Mouse (Mus musculus): Measurements from ENCODE around the gene Ecm1.
A peak's percentile ranks its signal among the peaks of the same experiment; 100 is the strongest.

Gene Ecm1

DNA sequence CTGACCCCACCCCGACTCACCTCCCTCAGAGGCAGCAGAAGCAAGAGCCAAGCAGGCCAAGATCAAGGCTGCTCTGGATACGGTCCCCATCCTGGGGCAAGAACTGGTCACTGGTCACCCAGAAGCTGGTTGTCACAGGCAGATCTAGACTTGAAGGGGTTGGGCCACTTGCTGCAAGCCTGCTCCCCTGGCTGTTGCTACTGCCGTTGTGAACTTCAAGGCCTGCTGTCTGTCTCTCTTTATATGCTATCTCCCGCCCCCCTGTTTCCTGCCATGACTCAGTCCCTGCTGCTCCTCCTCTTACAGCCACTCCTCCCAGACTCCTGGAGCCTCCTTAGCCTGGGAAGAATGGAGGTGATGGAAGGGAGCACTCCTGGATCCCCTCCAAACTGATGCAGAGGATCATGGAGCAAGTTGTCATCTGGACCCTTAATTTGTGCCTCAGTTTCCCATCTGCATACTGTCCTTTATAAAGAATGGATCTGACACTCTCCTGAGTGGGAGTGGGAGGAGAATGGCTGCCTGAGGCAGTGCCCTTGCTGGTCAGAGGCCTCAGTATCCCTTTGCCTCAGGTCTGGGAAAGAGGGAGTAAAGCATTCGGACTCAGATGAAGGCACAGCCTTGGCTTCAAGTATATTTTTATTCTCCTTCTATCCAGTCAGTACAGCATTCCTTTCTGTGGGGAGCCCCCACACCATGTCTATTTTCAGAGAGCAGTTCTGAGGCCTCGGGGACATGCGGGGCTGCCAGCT is at the start of gene Ecm1:
Gene Ecm1 (minus strand): TSS at position 217 of the 752 bp plus-strand sequence.
- peak in 1 of 2 experiments; percentile 47 for DNase-seq (ENCODE audit: low spot score in 2 of 2)

DNA sequence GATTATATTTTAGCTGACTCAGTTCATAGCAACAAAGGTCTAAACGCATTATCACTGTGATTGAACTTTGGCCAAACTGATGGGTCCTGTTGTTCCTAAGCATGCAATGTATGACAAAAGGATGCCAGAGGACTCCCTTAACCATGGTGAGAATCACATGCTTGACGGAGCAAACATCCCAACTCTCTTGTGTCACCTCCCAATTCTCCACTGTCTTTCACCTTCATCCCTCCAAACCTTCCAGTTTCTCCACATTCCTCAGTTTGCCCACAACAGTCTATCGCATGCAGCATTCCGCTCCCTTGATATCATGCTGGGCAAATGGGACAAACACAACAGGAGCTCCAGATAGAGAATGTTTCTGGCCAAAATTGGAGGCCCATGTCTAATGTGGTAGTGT is 46.1 kb upstream of the Ecm1 start:
- DNase-seq (ENCODE audit: low spot score in 2 of 2): no peak

DNA sequence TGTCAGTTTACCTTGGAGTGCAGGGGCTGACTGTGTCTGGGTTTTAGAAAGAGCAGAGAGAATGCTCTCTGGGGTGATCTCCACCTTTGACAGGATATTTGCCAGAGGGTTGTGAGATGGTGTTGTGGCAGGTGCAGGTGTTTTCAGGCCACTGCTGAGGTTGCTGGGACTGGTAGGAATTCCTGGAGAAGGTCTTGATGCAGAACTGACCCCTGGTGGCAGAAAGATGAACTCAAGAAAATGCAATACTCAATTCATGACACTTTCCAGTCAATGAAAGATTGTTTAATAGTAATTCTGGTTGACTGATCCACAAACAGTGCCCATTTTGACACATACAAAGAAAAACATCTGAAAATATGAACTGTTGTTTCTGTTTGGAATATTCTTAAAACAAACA is 32.6 kb upstream of the Ecm1 start:
- DNase-seq (ENCODE audit: low spot score in 2 of 2): peak in 1 of 2 experiments; percentile 54

- DNase-seq (ENCODE audit: low spot score in 2 of 2): peak in 1 of 2 experiments; percentile 36
These were observed 26.2 kb upstream of the Ecm1 start for GRCm38 (mm10) chr3:95765534-95765933.

GRCm38 (mm10) chr3:95763811-95764210 is 24.4 kb upstream of the Ecm1 start:
- DNase-seq (ENCODE audit: low spot score in 2 of 2): no peak

DNA sequence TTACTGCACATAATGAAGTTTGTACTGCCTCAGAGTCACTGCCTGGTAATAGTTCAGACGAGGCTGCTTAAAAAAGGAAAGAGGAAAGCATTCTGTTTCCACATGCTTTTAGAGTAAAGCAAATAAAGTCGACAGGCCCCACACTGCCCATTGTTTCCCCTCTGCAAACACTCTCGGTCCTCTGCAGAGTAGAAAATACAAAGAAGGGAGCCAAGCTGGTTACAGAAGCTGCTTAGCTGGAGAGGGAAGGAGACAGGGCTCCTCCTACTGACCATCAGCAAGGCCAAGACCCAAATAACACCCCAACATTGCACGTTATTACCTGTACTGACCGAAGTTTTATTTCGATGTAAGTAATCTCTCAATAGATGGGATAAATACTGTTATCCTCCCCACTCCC is 23.6 kb upstream of the Ecm1 start:
- DNase-seq (ENCODE audit: low spot score in 2 of 2): no peak

DNA sequence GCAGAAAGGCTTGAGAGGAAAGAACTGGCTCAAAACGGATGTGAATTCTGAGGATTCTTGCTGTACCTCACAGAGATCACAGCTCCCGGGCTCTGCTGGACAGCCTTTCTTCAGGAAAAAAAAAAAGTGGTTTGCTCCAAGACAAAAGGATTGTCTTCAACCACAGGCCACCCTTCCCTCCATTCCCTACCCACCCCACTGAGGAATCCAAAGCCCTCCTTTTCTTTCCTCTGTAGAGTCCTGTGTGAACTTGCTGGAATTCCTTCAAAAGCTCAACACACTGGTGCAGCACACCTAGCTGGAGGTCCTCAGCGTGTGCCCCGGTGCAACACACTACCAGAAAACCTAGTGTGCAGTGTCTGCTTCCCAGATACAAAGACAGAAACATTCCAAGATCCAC is 22.4 kb upstream of the Ecm1 start:
- DNase-seq (ENCODE audit: low spot score in 2 of 2): no peak

GRCm38 (mm10) chr3:95760656-95761055 is 21.3 kb upstream of the Ecm1 start:
- no peak for DNase-seq (ENCODE audit: low spot score in 2 of 2)

DNA sequence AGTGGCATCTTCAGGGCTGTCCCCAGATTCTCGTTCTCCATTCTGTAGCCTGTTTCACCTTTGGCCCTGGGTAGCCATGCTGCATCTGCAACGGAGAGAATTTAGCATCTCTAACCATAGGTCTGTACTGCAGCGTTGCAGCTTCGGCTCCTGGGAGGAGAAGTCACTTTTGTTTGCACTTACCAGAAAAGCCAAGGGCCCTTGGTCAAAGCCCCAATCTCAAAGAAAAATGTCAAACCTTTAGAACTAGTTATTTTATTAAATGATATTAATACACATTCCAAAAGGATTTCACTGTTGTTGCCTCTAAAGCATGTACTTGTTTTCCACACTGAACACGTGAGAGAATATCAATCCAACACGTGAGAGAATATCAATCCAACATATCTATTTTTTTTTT is 20.7 kb upstream of the Ecm1 start, which contains the start of gene Tars2:
Gene Tars2 (minus strand): TSS at position 101 of the 400 bp plus-strand sequence.
- no peak for DNase-seq (ENCODE audit: low spot score in 2 of 2)

DNA sequence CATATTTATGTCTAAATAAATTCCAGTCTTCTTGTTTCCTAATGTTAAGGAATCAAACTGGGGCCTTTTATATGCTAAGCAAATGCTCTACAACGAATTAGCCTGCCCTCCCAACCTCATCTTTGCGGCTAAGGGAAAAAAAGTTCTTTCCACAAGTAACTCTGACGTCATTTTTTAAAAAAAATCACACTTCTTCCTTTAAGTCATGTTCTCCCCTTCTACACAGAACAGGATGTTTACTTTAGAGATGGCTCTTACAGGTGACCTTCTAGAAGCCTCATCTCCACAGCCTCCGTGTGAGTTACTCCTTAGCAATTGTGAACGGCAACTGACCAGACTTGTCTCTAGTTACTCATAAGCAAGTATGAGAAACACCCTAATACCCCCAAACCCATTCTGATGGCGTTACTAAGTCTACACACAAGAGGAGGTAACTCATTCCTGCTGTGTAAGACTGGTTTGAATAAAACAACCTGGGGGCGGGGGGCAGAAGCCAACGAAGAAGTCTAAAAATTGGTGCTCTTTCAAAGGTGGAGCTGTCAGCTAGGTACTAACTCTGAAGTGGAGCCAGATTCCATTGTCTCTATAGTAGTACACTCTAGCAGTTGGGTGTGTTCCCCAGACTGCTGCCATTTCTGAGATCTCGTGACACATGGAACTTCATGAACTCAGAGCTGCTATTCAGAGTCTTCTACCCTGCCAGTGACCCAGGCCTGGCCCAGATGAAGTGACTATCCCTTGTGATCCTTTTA is 19.3 kb upstream of the Ecm1 start:
- no peak for DNase-seq (ENCODE audit: low spot score in 2 of 2)

GRCm38 (mm10) chr3:95756808-95757207 is 17.4 kb upstream of the Ecm1 start:
- no peak for DNase-seq (ENCODE audit: low spot score in 2 of 2)

DNA sequence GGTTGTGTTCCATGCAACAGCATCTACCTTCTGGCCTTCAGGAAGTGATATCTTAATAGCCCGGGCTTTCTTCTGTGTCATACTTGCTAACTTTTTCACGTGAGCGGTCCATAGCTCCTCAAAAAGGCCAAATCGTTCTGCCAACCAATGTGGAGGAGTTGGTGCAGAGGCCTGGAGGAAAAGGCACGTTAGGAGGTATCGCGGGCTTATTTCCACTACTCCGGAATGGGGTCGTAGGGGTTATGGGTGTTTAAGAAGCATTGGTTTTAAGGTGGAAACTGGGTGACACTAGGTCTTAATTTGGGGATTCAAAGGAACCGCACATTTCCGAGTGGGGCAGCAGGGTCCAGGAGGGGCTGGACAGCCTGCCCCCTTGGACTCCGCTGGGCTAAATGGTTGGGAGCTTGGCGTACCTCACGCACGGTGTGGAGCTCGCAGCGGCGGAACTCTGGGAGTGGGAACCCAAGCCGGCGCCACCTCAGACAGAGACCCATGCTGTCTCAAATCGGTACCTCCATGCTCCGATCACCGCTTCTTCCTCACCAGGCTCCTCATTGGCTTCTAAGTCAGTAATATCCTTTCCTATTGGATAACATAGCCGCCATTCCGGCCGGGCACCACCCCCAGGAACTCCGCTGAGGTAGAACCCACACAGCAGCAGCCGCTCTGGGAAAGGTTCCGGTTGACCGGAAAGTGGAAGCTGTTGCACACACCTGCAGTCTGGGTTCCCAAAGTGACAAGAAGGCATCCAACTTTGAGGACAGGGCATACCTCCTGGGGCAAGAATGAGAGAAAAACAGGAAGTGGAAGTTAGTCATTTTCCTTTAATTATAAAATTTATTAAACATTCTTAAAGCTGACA is 15.2 kb upstream of the Ecm1 start:
- peak; percentile 85 to 91 for DNase-seq (ENCODE audit: low spot score in 2 of 2)

DNA sequence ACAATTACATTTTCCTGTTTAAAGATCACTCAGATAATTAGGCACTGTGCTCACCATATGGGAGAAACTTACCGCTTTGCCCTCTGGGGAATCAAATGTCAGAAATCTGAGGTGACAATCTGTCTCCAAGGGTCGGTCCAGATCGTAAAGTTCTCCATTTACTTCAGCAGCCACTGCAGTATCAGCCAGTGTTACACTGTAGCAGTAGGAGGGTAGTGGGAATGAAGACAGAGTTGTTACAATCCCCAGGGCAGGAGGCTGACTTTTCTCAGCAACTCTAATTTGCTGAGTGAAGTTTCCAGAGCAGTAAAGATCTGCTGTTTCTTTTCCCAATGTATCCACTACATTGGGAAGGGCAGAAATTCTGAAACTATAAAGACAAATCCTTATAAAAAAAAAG is 13.6 kb upstream of the Ecm1 start:
- DNase-seq (ENCODE audit: low spot score in 2 of 2): no peak

- no peak for DNase-seq (ENCODE audit: low spot score in 2 of 2)
These were observed 1.0 kb upstream of the Ecm1 start for GRCm38 (mm10) chr3:95740406-95740805.

DNA sequence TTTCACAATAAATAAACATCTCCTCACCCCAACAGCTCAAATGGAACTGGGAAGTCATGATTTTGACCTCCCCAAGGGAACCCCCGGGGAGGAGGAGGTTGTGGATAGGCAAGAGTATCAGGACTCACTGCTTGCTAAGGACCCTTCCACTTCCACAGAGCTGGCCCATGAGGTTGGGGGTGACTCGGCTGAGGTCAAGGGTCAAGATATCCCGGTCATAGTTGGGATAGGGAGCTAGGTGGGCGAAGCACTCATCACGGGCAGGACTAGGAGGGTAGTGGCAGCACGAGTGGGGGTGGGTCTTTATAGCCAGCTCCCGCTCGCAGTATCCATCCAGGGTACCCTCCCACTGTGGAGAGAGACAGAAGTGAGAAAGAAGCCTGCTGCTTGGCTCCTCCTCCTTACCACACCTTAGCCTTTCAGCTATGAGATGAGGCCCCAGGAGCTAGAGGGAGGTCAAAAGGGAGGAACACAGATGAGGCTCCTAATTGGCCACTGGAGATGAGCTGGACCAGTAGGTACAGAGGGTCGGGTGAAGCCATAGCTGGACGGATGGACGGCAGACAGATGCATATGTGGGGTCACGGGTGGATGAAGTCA is 4.2 kb downstream of the Ecm1 start:
- no peak for DNase-seq (ENCODE audit: low spot score in 2 of 2)

- DNase-seq (ENCODE audit: low spot score in 2 of 2): no peak
These were observed 5.2 kb downstream of the Ecm1 start for GRCm38 (mm10) chr3:95734092-95734702.

- DNase-seq (ENCODE audit: low spot score in 2 of 2): no peak
These were observed 6.4 kb downstream of the Ecm1 start for GRCm38 (mm10) chr3:95732744-95733521.

GRCm38 (mm10) chr3:95732297-95732696 is 7.1 kb downstream of the Ecm1 start:
- DNase-seq (ENCODE audit: low spot score in 2 of 2): no peak

GRCm38 (mm10) chr3:95731802-95732201 is 7.6 kb downstream of the Ecm1 start:
- no peak for DNase-seq (ENCODE audit: low spot score in 2 of 2)

DNA sequence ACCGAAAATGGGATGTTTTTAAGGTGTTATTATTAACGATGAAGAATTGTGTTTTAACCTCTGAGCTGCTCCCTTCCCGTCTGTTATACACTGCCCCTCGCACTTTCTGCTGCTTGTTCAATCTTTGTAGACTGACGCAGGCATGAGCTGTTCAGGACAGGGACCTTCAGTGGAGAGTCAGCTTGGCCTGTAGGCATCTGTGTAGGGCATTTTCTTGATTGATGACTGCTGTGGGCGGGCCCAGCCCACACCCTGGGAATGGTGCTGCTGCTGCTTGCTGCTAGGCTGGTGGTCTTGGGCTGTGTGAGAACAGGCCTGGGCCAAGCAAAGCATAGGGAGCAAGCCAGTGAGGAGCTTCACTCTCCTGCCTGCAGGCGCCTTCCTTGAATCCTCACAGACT is 8.9 kb downstream of the Ecm1 start:
- DNase-seq (ENCODE audit: low spot score in 2 of 2): no peak

GRCm38 (mm10) chr3:95728906-95729305 is 10.5 kb downstream of the Ecm1 start:
- no peak for DNase-seq (ENCODE audit: low spot score in 2 of 2)
